Mouse (Mus musculus): ENCODE measurements around the gene Tspyl2. TPM values are rescaled to one million over a fixed set of nuclear protein-coding genes. Genes with fewer than 3 reads are reported as not detected.

The Tspyl2 gene
- total RNA-seq, 2 experiments from 2014 or later: 13.5 to 14.6 TPM

Other genes starting within 250 kb of the Tspyl2 start
- 10 to 100 TPM; 57.9 to 59.3 TPM for gene Iqsec2, start 198.2 kb downstream of the Tspyl2 start, total RNA-seq (2021)
- gene Kdm5c, start 109.4 kb downstream of the Tspyl2 start, total RNA-seq (2021): 10 to 100 TPM; 41.9 to 70.5 TPM
- 1 to 10 TPM; 3.0 to 3.5 TPM for gene Kantr, start 14.9 kb downstream of the Tspyl2 start, total RNA-seq (2021)
- 1 to 10 TPM; 3.4 to 3.9 TPM for gene Gpr173, start 26.3 kb upstream of the Tspyl2 start, total RNA-seq (2021)
- not detected for gene Cldn34a, start 220.9 kb upstream of the Tspyl2 start, total RNA-seq (2021)

Measured in heart, postnatal 4 days (tissue).